Mouse (Mus musculus) cerebellum, postnatal 4 days (tissue): ENCODE results near the gene Fzd2.

Source experiments
- DNase-seq, 2 experiments: peaks; one replicate each; pipeline ENCODE4 v3.0.0; 2022; ENCODE audit warnings: low spot score in 2 of 2, mixed read lengths in 1 of 2

The Fzd2 gene

DNA sequence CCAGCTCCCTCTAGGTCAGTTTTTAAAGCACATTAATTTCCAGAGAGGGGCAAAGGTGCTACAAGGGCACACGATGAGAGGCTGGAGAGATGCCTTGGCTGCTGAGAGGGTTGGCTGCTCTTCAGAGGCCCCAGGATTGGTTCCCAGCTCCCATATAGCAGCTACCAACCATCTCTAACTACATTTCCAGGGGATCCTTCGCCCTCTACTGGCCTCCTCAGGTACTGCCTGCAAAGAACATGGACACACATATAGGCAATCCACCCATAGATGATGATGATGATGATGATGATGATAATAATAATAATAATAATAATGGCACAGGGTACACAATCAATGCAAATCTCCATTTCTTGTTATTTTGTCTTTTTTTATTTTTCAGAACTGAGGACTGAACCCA is 15.3 kb downstream of the Fzd2 start:
- DNase-seq: no peak

DNA sequence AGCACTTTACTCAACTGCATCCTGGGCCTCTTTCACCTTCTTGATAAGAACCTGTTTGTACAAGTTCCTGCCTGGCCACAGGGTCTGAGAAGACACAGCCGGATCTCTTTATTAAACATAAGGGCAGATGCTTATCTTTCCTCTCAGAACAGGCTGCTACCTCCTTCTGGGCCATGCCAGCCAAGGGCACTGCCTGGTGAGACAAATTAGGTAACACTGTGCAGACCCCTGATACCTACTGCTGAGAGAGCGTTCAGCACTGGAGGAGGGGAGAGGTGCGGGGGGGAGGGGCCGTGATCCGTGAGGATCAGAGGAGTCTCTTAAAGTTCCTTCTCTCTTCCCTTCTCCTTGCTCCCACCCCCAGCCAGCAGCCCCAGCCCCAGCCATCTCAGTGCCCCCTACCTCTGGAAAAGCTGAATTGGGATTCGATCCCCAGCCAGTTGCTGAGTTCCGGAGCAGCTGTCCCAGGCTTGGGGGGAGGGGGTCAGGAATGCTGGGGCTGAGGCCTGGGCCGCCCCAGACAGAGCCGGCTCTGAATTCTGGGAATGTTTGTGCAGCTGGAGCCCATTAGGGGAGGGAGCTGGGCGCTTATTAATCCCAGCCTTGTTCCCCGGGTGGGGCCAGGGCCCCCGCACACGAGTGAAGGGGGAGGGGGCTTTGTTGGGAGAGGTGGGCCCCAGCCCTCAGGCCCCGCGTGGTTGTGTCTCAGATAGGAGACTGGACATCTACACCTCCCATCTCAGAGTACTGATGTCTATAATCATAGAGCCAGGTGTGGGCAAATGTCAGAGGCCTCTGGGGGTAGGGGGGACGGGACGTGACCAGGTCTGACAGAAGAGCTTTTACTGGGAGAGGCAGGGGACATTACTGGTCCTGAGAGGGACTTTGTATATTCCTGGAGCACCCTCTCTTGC is 19.9 kb downstream of the Fzd2 start:
- no peak for DNase-seq

DNA sequence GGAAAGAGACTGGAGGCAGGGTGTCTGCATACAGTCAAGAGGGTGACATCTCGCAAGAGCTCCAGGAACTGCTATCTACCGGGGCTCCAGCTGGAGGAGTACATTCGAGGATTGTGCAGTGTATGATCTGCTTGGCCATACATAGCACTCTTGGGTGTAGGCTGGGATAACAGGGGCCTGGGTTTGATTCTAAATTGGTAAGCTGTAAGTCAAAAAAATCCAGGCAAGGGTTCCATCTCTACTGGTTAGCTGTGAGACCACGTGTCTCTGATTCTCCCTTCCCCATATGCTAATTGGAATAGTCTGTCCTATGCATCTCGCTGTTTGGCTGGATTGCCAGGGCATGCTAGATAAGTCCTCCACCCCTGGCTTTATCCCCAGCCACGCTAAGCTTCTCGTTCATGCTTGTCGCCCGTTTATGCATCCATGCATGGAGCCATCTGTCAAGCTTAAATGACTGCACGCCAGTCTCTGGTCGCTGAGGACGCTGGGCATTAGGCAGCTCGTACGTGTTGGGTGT is 20.8 kb downstream of the Fzd2 start:
- peak in 1 of 2 experiments; percentile 61 for DNase-seq

DNA sequence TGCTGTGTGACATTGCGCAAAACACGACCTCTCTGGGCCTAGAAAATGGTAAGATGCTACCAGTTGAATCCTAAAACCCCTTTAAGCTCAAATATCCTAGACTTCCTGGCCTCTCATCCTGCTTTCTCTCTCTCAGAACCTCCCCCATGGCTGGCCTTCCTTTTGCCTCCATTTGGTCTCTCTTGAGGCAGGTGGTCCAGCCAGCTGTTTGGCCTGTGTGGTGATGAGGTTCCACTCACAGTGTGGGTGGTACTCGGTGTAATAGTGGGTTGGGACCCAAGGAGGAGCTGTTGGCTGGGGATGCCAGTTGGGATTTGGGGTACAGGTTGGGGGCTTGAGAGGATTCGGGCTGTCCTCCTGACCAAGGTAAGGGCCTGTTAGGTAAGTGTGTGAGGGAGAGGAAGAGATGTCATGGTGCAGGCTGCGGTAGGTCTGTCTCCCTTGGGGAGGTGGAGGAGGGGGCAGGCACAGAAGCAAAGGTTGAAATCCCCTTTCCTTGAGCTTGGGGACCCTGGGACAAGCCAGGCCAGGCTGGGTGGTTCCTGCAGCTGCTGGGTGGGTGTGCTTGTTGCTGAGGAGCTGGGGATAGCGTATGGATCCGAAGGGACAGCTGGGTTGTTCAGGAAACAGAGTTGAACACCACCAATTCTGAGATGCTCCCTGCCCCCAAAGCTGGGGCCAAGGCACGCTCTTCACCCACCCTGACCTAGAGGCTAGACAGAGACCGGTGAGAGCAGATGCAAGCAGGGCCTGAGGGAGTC is 23.2 kb downstream of the Fzd2 start:
- DNase-seq: no peak

DNA sequence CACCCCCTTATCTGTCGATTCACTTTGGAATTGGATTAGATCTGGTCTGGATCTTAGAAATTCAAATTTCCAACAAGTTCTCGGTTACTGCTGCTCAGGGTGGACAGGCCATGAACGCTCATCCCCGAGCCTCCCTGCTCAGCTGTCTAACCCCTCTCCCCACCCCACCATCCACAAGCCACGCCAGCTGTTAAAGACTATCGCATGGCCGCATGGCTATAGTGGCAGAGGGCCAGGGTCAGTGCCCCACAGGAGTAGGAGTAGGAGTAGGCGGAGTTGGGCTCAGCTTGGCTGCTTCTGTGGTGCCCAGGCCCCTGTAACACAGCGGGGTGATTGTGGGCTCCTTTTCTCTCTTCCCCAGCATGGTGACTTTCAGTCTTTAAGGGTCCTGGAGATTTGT is 24.3 kb downstream of the Fzd2 start:
- DNase-seq: peak in 1 of 2 experiments; percentile 56

DNA sequence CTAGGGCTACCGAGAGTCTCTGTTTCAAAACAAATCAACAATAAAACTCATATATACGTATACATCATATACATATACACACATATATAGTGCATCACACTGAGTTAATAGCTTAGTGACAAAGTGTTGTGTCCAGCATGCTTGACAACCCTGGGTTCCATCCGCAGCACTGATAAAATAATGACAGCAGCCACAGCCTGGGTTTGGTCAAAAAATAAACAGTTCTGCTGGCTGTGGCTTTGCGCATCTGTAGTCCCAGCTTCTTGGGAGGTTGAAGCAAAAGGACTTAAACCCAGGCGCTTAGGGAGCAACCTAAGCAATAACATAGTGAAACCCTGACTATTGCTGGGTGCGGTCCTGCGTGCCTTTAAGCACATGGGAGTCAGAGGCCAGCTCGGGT is 25.2 kb downstream of the Fzd2 start:
- DNase-seq: no peak

DNA sequence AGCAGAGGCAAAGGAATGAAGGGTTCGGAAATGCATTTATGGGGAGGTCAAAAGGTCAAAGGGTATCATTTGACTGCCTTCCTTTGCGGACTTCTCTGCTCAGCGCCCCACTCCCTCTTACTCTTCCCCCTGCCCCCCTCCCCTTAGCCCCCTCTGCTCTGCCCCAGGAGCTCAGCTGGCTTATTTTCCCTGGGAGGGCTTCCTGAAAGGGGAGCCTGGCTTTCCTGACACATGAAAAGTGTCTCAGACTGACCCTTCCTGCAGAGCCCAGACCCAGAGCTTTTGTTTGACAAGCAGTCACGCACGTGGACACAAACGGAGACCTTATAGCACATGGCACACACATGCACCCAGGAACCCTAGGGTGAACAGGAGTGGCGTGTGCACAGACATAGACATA is 26.5 kb downstream of the Fzd2 start:
- DNase-seq: no peak

DNA sequence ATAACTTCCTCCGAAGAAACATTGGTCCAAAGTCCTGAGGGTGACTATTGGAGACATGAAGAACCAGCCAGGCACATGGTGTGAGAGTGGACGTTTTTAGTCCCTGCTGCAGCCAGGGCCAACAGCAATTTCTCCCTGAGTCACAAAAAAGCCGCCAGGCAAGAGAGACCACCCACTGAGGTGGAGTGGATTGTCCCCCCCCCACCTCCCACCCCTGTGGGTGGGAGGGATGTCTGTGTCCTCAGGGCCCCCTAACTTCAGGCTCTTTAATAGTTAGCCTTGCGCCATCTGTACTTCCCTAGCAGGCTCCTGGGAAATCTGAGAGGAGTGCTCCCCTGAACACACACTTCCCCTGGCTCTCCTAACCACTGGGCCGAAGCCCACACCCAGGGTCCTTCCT is 27.0 kb downstream of the Fzd2 start:
- no peak for DNase-seq

DNA sequence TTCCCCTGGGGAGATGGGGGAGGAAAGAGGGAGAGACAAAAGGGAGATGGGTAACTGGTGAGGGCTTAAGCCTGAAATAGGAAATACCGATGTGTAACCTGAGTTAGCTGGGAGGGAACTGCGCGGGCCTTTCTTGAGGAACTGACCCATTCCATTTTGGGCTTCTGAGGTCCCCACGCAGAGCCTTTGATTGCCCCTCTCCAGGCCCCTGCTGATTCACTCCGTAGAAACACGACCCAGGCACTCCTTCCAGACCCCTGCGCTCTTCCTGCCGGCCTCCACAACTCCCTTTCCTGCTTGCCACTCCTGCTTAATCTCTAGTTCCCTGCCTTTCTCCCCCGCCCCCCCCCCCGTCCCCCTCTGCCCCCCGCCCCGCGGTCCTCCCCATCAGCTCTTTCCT is 28.5 kb downstream of the Fzd2 start:
- no peak for DNase-seq

DNA sequence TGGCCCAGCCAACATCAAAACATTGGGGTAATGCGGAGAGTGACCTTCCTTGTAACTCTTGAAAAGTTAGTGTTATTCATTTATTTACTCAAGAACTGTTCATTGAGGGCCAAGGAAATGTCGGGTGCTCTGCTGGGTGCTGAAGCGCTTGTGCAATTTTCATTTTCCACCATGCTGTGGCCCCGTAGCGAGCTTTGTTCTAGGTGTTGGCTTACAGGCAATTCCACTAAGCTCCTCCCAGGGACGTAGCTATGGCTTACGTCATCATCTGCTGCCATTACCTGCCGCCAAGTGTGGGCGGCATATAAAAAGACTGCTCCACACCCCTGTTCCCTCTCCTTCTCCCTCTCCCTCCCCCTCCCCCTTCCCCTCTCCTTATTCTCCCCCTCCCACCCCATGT is 29.2 kb downstream of the Fzd2 start:
- DNase-seq: no peak

DNA sequence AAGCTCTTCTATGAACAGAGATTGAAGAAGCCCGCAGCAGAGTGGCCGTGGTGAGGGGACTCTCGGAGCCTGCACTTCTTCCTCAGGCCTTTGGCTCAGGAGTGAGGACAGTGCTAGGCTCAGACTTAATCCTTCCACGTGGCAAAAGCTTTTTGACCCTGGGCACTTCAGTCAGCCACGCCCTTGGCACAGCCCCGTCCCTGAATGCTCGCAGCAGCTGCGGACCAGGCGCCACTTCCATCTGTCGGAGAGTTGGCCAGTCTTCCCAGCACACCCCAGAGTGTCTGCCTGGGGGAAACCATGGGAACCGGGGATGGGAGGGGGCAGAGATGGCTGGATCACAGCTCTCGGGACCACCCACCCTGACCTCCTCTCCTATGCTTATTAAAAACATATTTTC is 32.7 kb downstream of the Fzd2 start:
- DNase-seq: peak; percentile 29 to 73

DNA sequence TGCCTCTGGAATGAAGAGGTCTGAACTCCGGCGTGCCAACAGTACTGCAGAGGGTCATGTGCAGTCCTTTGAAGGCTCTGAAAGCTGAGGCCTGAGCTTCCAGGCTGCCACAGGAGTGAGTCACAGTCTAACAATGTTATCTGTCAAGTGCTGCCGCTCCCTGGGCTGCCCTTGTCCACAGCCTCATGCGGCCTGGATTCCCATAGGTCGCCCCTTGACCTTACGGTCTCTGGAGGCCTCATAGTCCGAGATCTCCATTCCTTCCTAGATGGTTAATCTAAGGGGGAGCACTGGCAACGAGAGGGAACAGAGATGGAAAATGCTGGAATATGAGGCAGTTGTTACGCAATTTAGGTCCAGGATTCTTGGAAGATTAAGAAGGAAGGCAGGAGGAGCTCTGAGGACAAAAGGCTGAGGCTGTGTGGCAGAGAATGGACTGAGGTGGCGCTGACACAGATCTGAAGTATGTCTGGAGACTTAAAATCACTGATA is 39.7 kb downstream of the Fzd2 start:
- DNase-seq: no peak

DNA sequence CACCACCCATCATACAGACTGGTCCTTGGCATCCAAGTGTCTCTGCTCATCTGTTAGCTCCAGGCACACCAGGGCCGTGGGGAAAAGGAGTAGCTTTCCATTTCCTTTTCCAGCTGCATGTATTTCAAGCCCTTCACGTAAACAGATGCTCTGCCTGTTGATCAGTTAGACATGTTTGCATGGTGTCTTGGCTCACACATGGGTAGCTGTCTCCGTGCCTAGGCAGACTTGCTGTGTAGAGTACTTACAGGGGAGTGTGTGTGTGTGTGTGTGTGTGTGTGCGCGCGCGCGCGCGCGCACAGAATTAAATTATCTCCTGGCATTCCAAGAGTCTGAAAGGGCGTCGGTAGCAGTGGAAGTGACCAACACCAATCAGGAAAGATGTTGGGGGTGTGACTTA is 42.0 kb downstream of the Fzd2 start:
- DNase-seq: no peak

DNA sequence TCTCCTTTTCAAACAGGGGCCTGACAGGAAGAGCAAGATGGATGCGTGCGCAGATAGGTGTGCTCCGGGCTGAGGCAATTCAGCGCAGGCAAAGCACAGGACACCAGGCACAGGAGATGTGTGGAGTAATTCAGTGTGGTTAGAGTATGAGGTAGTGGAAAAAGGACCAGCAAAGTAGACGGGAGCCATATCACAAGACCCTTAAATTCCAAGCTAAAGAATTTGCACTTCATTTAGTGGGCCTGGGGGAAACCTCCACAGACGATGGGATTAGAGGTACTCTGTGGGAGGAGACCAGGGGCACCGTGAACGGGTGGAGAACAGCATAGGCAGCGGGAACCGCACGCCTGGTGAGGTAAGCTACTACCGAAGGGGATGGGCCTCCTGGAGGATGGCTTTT is 43.7 kb downstream of the Fzd2 start:
- no peak for DNase-seq

DNA sequence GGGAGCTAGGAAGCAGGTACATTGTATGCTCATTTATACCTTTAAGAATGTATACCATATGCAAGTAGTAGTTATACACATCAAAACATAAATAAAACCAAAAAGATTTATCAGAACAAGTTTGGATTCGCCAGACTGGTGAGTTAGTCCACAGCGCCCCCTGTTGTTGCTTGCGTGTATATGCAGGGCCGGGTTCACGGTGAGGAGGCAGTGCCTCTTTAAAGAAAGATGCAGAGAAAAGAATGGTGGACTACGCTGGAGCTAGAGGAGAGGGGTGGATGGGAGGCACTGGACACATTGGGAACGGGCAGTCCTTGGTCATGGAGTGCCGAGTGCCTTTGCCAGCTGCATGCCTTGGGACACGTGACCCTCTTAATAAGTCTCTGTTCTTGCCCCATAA is 47.2 kb downstream of the Fzd2 start:
- peak; percentile 53 to 78 for DNase-seq

DNA sequence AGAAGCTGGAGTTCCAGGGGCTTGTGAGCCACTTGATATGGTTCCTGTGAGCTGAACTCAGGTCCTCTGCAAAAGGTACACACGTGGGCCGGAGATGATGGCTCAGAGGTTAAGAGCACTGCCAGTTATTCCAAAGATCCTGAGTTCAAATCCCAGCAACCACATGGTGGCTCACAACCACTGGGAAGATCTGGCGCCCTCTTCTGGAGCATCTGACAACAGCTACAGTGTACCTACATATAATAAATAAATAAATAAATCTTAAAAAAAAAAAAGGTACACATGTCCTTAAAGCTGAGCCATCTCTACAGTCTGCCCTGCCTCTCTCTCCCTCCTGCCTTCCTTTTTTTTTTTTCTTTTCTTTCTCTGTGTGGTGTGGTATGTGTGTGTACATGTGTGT is 48.6 kb downstream of the Fzd2 start:
- no peak for DNase-seq

DNA sequence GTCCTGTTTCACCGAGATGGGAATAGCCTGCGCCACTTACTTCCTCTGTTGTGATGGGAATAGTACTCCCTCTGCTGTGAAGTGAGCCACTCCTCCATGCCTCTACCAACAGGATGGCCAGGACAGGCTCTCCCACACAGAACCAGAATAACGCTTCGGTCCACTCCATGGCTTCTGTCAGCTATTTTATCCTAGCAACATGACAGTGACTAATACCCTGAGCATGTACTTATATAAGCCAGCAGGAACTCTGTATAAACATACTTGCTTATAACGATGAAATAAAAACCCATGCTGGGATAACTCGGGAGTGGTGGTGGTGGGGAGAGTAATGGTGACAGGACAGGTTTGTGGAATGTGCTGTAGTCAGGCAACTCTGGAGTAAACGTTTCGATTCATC is 51.7 kb downstream of the Fzd2 start:
- no peak for DNase-seq

DNA sequence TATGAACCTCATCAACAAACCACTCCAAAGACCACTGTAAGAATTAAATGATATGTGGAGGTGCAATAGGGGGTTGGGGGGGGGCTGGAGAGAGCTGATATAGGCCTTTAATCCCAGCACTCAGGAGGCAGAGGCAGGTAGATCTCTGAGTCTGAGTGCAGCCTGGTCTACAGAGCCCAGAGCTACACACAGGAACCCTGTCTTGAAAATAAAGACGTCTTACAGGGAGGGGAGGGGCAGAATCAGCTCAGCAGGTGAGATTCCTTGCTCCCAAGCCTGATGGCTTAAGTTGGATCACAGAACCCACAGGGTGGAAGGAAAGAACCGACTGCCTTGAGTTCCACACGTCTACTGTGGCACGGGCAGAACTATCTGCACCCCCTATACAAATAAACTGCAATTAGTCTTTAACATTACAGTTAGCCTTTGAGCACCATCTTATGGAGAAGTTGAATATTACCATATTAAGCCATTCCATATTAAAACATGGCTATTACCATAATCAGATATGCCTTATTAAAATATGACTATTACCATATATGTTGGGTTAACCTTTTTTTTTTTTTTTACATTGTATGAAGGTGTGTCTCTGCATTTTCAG is 52.2 kb downstream of the Fzd2 start:
- no peak for DNase-seq

DNA sequence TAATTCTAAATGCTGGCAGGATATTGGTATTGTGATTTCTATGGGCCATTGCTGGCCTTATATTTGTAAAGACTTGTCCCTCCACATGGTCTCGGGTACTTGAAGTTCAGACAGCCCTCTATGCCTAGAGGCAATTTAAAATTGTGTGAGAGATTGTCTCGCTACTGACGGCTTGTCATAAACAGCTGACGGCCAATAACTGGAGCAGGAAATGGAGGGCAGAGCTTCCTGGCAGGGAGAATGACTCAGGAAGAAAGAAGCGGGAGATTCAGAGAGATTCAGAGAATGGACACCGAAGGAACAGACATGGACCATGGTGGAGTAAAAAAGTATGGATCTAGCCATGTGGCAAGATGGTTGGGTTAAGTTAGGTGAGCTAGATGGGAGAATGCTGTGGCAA is 52.7 kb downstream of the Fzd2 start:
- DNase-seq: no peak
